Mouse (Mus musculus): ENCODE measurements around the gene 1700020N01Rik.

DNA sequence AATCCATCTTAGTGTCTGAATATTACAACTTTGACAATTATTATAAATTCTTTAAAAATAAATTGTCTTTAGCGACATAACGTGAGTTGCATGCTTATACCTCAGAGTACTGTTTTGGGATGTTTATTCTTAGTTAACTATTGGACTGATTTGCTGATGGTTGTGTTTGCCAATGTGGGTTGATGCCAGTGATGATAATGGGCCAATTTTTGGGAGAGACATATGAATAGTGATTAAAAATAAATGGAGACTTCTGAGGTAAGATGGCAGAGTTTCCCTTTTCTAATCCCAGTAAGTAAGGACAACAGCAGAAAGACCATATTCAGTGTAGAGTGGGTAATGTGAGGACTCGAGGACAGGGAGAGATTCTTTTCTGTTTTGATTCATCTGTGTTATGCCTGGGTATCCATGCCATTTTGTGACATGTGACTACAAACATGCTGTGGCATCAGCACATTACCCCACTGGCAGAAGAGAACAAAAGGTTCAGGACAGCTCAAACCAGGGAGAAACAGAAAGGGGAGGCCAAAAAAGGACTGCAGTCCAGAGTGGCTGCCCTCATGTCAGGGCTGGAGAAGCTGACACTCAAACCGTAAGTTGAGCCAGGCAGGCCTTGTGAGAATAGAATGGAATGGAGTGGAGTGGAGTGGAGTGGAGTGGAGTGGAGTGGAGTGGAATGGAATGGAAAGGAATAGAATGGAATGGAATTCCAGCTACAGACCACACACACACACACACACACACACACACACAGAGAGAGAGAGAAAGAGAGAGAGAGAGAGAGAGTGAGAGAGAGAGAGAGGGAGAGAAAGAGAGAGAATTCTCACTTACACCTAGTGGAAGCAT, 4.7 kb upstream of the 1700020N01Rik start:
- TF ChIP-seq CTCF (IDR thresholded peaks at IDR 0.05; ENCODE audit: low read depth) (no peak), EP300 (IDR thresholded peaks at IDR 0.05; ENCODE audit: low read depth) (no peak)

Measured in liver, embryonic 14.5 days (tissue).